Mouse (Mus musculus) midbrain, embryonic 14.5 days (tissue): ENCODE measurements around the gene Ptprc. TPM values are rescaled to one million over a fixed set of nuclear protein-coding genes. Genes with fewer than 3 reads are reported as not detected.

Source experiments
- ATAC-seq: fragments of 200-750 bp; cut with Nextera tagmentation; 2 replicates; pipeline ENCODE4 v1.8.0; 2017; ENCODE audit warnings: moderate number of reproducible peaks, moderate library complexity; ENCODE audit not compliant: low FRiP score, low TSS enrichment
- DNase-seq: peaks from one replicate; pipeline ENCODE4 v3.0.0-alpha.2; 2015
- H3K27ac ChIP-seq: fragments of 300-500 bp; sonication (generic); replicated peaks from 2 replicates; pipeline ENCODE4 v1.5.1; 2014; ENCODE audit warnings: mild to moderate bottlenecking, low read depth, low read length, moderate library complexity
- H3K27me3 ChIP-seq: fragments of 300-500 bp; sonication (generic); 2 replicates; pipeline ENCODE4 v1.6.1; 2014; ENCODE audit warnings: low read length, control low read depth, mixed read lengths; ENCODE audit not compliant: control insufficient read depth, insufficient read depth
- H3K36me3 ChIP-seq: fragments of 300-500 bp; sonication (generic); 2 replicates; pipeline ENCODE4 v1.6.1; 2014; ENCODE audit warnings: low read length, control low read depth; ENCODE audit not compliant: control insufficient read depth, insufficient read depth
- H3K4me1 ChIP-seq: fragments of 300-500 bp; sonication (generic); 2 replicates; pipeline ENCODE4 v1.6.1; 2014; ENCODE audit warnings: mild to moderate bottlenecking, antibody characterized with exemption, low read length, control low read depth; ENCODE audit not compliant: control insufficient read depth, insufficient read depth
- H3K4me2 ChIP-seq: fragments of 300-500 bp; sonication (generic); 2 replicates; pipeline ENCODE4 v1.6.1; 2014; ENCODE audit warnings: mild to moderate bottlenecking, low read length, moderate library complexity
- H3K4me3 ChIP-seq: fragments of 300-500 bp; sonication (generic); replicated peaks from 2 replicates; pipeline ENCODE4 v1.5.1; 2014; ENCODE audit warnings: low read depth, low read length
- H3K9ac ChIP-seq: fragments of 300-500 bp; sonication (generic); replicated peaks from 2 replicates; pipeline ENCODE4 v1.6.1; 2014; ENCODE audit warnings: mild to moderate bottlenecking, low read length, moderate library complexity
- H3K9me3 ChIP-seq: fragments of 300-500 bp; sonication (generic); 2 replicates; pipeline ENCODE4 v1.6.1; 2016; ENCODE audit warnings: low read length, control low read depth, mixed read lengths; ENCODE audit not compliant: control insufficient read depth
- WGBS: fragments of 180-500 bp; shearing (Covaris S2); extraction: QIAGEN DNeasy Blood & Tissue Kit; methylation state at CpG from one replicate; pipeline ENCODE4 v1.1.7; 2014; 5-methylcytosine and 5-hydroxymethylcytosine counted together
- polyA plus RNA-seq: library from polyadenylated mRNA; unstranded; fragments of >200 nt; fragmentation: Nextera tagmentation; extraction: Ambion mirVana; gene quantifications from 2 replicates; pipeline ENCODE4 v1.2.1, GENCODE M21; 2014

Gene Ptprc
- polyA plus RNA-seq = 0.59 and 2.4 TPM in 2 replicates

DNA sequence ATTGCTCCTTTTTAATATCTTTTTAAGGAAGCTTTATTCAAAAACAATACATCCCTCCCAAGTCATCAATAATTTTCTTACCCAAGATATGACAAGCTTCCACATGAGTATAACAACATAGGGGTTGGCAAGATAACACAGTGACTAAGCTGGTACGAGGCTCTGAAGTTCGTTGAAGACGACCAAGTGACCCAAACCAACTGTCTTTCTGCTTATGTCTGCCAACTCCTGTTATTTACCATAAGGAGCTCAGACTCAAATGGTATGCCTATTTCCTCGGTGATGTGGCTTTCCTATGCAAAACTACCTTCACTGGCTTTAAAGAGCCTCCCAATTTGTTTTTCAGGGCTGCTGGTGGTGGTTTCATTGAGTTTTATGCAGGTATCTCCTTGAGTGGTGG lies at the start of gene Ptprc:
Gene Ptprc (minus strand): TSS at position 215 of the 400 bp plus-strand sequence.
- Histone ChIP-seq H3K27ac (no peak within 1 kb of the TSS), H3K27me3 (no peaks in the 10 kb centered on the region), H3K4me1 (no peaks in the 10 kb centered on the region), H3K4me3 (no peak within 1 kb of the TSS), H3K36me3 (no peaks in the 10 kb centered on the region), H3K4me2 (no peak within 1 kb of the TSS), H3K9me3 (no peaks in the 10 kb centered on the region), H3K9ac (no peak within 1 kb of the TSS)
- ATAC-seq = no peak
- WGBS = 84% methylated on average over 4 of the region's 4 CpGs
- DNase-seq = no peak

DNA sequence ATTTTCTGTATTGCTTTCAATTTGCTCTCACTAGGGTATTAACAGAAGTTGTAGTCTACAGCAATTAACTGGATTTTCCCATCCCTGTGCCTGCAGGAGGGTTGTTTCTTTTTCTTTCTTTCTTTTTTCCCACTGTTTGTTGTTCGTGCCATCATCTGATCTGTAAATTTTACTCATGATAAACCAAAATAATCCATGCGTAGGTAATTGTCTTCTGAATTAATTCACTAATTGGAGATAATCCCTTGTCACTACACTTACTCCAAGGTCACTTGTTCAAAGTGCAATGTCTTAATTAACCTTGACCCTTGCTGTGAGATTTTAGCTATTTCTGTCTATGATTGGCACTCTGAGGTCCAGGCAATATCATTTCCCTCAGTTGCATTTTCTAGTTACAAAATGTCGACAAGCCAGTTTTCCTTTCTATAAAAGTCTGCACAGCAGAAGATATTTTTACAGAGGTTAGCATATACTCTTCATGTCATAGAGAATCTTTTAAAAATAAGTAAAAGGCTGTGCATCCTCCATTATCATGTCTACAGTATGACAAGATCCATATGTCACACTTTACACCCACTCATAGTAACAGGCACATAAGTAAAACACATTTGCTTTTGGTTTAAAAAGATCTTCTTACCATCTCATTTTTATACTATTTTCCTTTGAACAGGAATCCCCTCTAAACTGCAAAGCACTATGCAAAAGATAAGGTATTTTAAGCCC lies 39.4 kb upstream of the Ptprc start:
- DNase-seq (no peak), ATAC-seq (no peak)
- Histone ChIP-seq H3K4me1 (no peaks in the 10 kb centered on the region), H3K36me3 (no peaks in the 10 kb centered on the region), H3K9ac (no peak overlapping the region), H3K4me2 (no peak overlapping the region), H3K27me3 (no peaks in the 10 kb centered on the region), H3K4me3 (no peak overlapping the region), H3K27ac (no peak overlapping the region), H3K9me3 (no peaks in the 10 kb centered on the region)
- WGBS = 64% methylated on average over 3 of the region's 3 CpGs

DNA sequence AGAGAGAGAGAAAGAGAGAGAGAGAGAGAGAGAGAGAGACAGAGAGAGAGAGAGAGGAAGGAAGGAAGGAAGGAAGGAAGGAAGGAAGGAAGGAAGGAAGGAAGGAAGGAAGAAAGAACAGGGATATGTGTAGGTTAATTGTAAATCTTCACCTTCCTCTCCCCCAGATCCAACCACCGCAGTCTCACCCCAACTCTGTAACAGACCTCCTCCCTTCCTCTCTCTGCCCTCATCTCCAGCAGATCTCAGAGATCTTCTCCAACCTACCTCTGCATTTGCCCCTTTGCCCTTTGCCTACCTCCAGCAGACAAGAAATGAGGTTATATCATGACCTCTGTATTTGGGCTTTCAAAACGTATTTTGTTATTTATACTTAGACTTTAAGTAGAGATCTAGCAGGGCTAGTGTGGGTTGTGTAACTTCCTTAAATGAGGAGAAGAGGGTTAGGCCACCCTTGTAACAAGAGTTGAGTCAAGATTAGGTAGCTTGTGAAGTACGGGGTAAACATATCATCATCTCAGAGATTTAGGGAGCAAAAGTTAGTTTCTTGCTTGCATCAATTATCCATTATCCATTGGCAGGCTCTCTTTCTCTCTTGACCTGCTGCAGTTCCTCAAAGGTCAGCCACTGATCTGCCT lies 35.0 kb upstream of the Ptprc start:
- H3K27ac ChIP-seq = no peak overlapping the region
- H3K9me3 ChIP-seq = no peaks in the 10 kb centered on the region
- H3K4me2 ChIP-seq = no peak overlapping the region
- H3K27me3 ChIP-seq = no peaks in the 10 kb centered on the region
- ATAC-seq = no peak
- 84% methylated on average over 3 of the region's 3 CpGs for WGBS
- no peaks in the 10 kb centered on the region for H3K36me3 ChIP-seq
- DNase-seq = no peak
- H3K9ac ChIP-seq = no peak overlapping the region
- H3K4me1 ChIP-seq = no peaks in the 10 kb centered on the region
- H3K4me3 ChIP-seq = no peak overlapping the region

DNA sequence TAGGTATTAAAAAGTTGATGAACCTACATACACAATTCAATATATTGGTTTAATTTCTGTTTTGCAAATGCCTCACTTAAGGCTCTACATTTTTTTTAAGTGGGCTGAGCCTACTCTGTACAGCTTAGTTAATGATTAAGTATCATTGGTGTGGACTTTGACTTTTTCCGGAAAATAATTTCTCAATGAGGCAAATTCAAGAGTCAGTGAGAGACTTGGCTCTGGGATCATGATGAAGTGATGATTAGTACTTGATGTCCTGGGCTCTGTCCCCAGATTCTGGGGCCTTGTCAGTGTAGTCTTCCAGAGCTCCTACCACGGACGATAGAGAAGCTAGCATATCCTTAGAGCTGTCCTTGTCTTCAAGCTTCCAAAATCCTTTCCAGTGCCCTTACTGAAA lies 34.2 kb upstream of the Ptprc start:
- H3K9ac ChIP-seq = no peak overlapping the region
- ATAC-seq (no peak), DNase-seq (no peak)
- H3K4me3 ChIP-seq = no peak overlapping the region
- H3K9me3 ChIP-seq = no peaks in the 10 kb centered on the region
- H3K27me3 ChIP-seq = no peaks in the 10 kb centered on the region
- no peaks in the 10 kb centered on the region for H3K36me3 ChIP-seq
- 93% methylated on average over 3 of the region's 3 CpGs for WGBS
- no peaks in the 10 kb centered on the region for H3K4me1 ChIP-seq
- no peak overlapping the region for H3K4me2 ChIP-seq
- H3K27ac ChIP-seq = no peak overlapping the region

- Histone ChIP-seq H3K4me1 (no peaks in the 10 kb centered on the region), H3K27ac (no peak overlapping the region), H3K36me3 (no peaks in the 10 kb centered on the region), H3K4me3 (no peak overlapping the region), H3K27me3 (no peaks in the 10 kb centered on the region), H3K9me3 (no peaks in the 10 kb centered on the region), H3K4me2 (no peak overlapping the region), H3K9ac (no peak overlapping the region)
- DNase-seq = peak; percentile 8
- WGBS = 53% methylated on average over 7 of the region's 7 CpGs
- ATAC-seq = no peak
These were observed 30.5 kb upstream of the Ptprc start for GRCm38 (mm10) chr1:138206041-138206440.

GRCm38 (mm10) chr1:138191689-138192508 lies 16.4 kb upstream of the Ptprc start:
- WGBS = 81% methylated on average over 8 of the region's 8 CpGs
- DNase-seq = no peak
- Histone ChIP-seq H3K9ac (no peak overlapping the region), H3K4me2 (no peak overlapping the region), H3K36me3 (no peaks in the 10 kb centered on the region), H3K27me3 (no peaks in the 10 kb centered on the region), H3K27ac (no peak overlapping the region), H3K4me3 (no peak overlapping the region), H3K4me1 (no peaks in the 10 kb centered on the region), H3K9me3 (no peaks in the 10 kb centered on the region)
- ATAC-seq = no peak

- Histone ChIP-seq H3K36me3 (no peaks in the 10 kb centered on the region), H3K9ac (no peak overlapping the region), H3K27ac (no peak overlapping the region), H3K4me2 (no peak overlapping the region), H3K4me1 (no peaks in the 10 kb centered on the region), H3K9me3 (no peaks in the 10 kb centered on the region), H3K27me3 (no peaks in the 10 kb centered on the region), H3K4me3 (no peak overlapping the region)
- ATAC-seq (no peak), DNase-seq (no peak)
- WGBS = 83% methylated on average over 4 of the region's 4 CpGs
These were observed 12.6 kb upstream of the Ptprc start for GRCm38 (mm10) chr1:138188131-138188530.

GRCm38 (mm10) chr1:138185904-138186303 lies 10.4 kb upstream of the Ptprc start:
- no peak overlapping the region for H3K9ac ChIP-seq
- no peak overlapping the region for H3K4me2 ChIP-seq
- H3K27ac ChIP-seq = no peak overlapping the region
- H3K4me3 ChIP-seq = no peak overlapping the region
- ATAC-seq (no peak), DNase-seq (no peak)
- no peaks in the 10 kb centered on the region for H3K4me1 ChIP-seq
- H3K36me3 ChIP-seq = no peaks in the 10 kb centered on the region
- H3K9me3 ChIP-seq = no peaks in the 10 kb centered on the region
- H3K27me3 ChIP-seq = no peaks in the 10 kb centered on the region
- WGBS = 82% methylated on average over 4 of the region's 4 CpGs
